Mouse (Mus musculus) hindbrain, embryonic 16.5 days (tissue): Measurements from ENCODE around the gene Stub1. TPM values are rescaled to one million over a fixed set of nuclear protein-coding genes. Genes with fewer than 3 reads are reported as not detected.

Source experiments
- ATAC-seq: fragments of 200-750 bp; cut with Nextera tagmentation; 2 replicates; pipeline ENCODE4 v1.8.0; 2017; ENCODE audit warnings: moderate TSS enrichment, moderate library complexity
- H3K27ac ChIP-seq: fragments of 300-500 bp; sonication (generic); 2 replicates; pipeline ENCODE4 v1.5.1; 2014; ENCODE audit warnings: low read depth, mild to moderate bottlenecking, control low read depth, low read length, moderate library complexity
- H3K27me3 ChIP-seq: fragments of 300-500 bp; sonication (generic); replicated peaks from 2 replicates; pipeline ENCODE4 v1.6.1; 2014; ENCODE audit warnings: low read length; ENCODE audit not compliant: control insufficient read depth, insufficient read depth
- H3K36me3 ChIP-seq: fragments of 300-500 bp; sonication (generic); 2 replicates; pipeline ENCODE4 v1.6.1; 2014; ENCODE audit warnings: mild to moderate bottlenecking, low read length, moderate library complexity, mixed read lengths; ENCODE audit not compliant: control insufficient read depth, insufficient read depth
- H3K4me1 ChIP-seq: fragments of 300-500 bp; sonication (generic); 2 replicates; pipeline ENCODE4 v1.6.1; 2014; ENCODE audit warnings: low read depth, low read length; ENCODE audit not compliant: control insufficient read depth, insufficient read depth
- H3K4me2 ChIP-seq: fragments of 300-500 bp; sonication (generic); 2 replicates; pipeline ENCODE4 v1.6.1; 2014; ENCODE audit warnings: mild to moderate bottlenecking, low read length, control low read depth, moderate library complexity
- H3K4me3 ChIP-seq: fragments of 300-500 bp; sonication (generic); 2 replicates; pipeline ENCODE4 v1.5.1; 2014; ENCODE audit warnings: mild to moderate bottlenecking, low read length, control low read depth, moderate library complexity
- H3K9ac ChIP-seq: fragments of 300-500 bp; sonication (generic); 2 replicates; pipeline ENCODE4 v1.6.1; 2014; ENCODE audit warnings: low read depth, mild to moderate bottlenecking, control low read depth, low read length, moderate library complexity
- H3K9me3 ChIP-seq: fragments of 300-500 bp; sonication (generic); 2 replicates; pipeline ENCODE4 v1.6.1; 2014; ENCODE audit warnings: mild to moderate bottlenecking, low read length, moderate library complexity; ENCODE audit not compliant: control insufficient read depth
- WGBS: fragments of 180-500 bp; shearing (Covaris S2); extraction: QIAGEN DNeasy Blood & Tissue Kit; methylation state at CpG from one replicate; pipeline ENCODE4 v1.1.7; 2014; 5-methylcytosine and 5-hydroxymethylcytosine counted together
- polyA plus RNA-seq: library from polyadenylated mRNA; unstranded; fragments of >200 nt; fragmentation: Nextera tagmentation; extraction: Ambion mirVana; gene quantifications from 2 replicates; pipeline ENCODE4 v1.2.1, GENCODE M21; 2015

Gene Stub1
- polyA plus RNA-seq, 1 experiment from 2014 or later = 428 TPM

GRCm38 (mm10) chr17:25877741-25878610 lies 44.8 kb upstream of the Stub1 start:
- Histone ChIP-seq H3K9me3 (no peaks in the 10 kb centered on the region), H3K4me2 (no peak overlapping the region), H3K27ac (no peak overlapping the region), H3K9ac (no peak overlapping the region), H3K4me1 (peaks cover 26% of the 10 kb centered on the region), H3K27me3 (no peaks in the 10 kb centered on the region), H3K4me3 (no peak overlapping the region), H3K36me3 (peaks cover 15% of the 10 kb centered on the region)
- ATAC-seq = no peak
- 92% methylated on average over 32 of the region's 32 CpGs for WGBS

GRCm38 (mm10) chr17:25877025-25877424 lies 43.8 kb upstream of the Stub1 start:
- Histone ChIP-seq H3K9me3 (no peaks in the 10 kb centered on the region), H3K27me3 (no peaks in the 10 kb centered on the region), H3K36me3 (peaks cover 15% of the 10 kb centered on the region), H3K4me2 (no peak overlapping the region), H3K4me3 (no peak overlapping the region), H3K27ac (no peak overlapping the region), H3K4me1 (peaks cover 26% of the 10 kb centered on the region), H3K9ac (no peak overlapping the region)
- whole genome bisulfite sequencing = 92% methylated on average over 3 of the region's 3 CpGs
- ATAC-seq = no peak

- H3K4me3 ChIP-seq = peak overlapping the region; percentile 86
- peak overlapping the region; percentile 97 for H3K27ac ChIP-seq
- 61% methylated on average over 10 of the region's 10 CpGs for WGBS
- peak overlapping the region; percentile 93 for H3K9ac ChIP-seq
- H3K9me3 ChIP-seq = no peaks in the 10 kb centered on the region
- peaks cover 15% of the 10 kb centered on the region for H3K36me3 ChIP-seq
- peaks cover 26% of the 10 kb centered on the region for H3K4me1 ChIP-seq
- H3K4me2 ChIP-seq = peak overlapping the region; percentile 94
- ATAC-seq = no peak
- H3K27me3 ChIP-seq = no peaks in the 10 kb centered on the region
Observed at GRCm38 (mm10) chr17:25876347-25876915, 43.2 kb upstream of the Stub1 start.

- Histone ChIP-seq H3K9me3 (no peaks in the 10 kb centered on the region), H3K9ac (peak overlapping the region; percentile 93), H3K4me3 (peak overlapping the region; percentile 86), H3K27me3 (no peaks in the 10 kb centered on the region), H3K36me3 (peaks cover 15% of the 10 kb centered on the region), H3K27ac (peak overlapping the region; percentile 97), H3K4me1 (peaks cover 23% of the 10 kb centered on the region), H3K4me2 (peak overlapping the region; percentile 94)
- peak; percentile 93 for ATAC-seq
- under 1% methylated on average over 59 of the region's 59 CpGs for WGBS
Observed at GRCm38 (mm10) chr17:25875171-25876136, 42.2 kb upstream of the Stub1 start.

GRCm38 (mm10) chr17:25874721-25875170 lies 41.5 kb upstream of the Stub1 start, which contains the start of gene Mettl26:
Gene Mettl26, plus strand, starts transcription at chr17:25875074.
- peak; percentile 78 for ATAC-seq

GRCm38 (mm10) chr17:25874148-25874720 lies 41.0 kb upstream of the Stub1 start:
- Histone ChIP-seq H3K36me3 (peaks cover 11% of the 10 kb centered on the region), H3K27ac (peak overlapping the region; percentile 97), H3K9ac (peak overlapping the region; percentile 73), H3K4me2 (peak overlapping the region; percentile 94), H3K9me3 (no peaks in the 10 kb centered on the region), H3K4me1 (peaks cover 21% of the 10 kb centered on the region), H3K4me3 (peak overlapping the region; percentile 86), H3K27me3 (no peaks in the 10 kb centered on the region)
- 4% methylated on average over 14 of the region's 14 CpGs for WGBS
- no peak for ATAC-seq

More at GRCm38 (mm10) chr17:25874721-25875170, 41.5 kb upstream of the Stub1 start, which contains the start of gene Mettl26:
- peak within 1 kb of the TSS; percentile 86 for H3K4me3 ChIP-seq
- H3K4me2 ChIP-seq = peak within 1 kb of the TSS; percentile 94
- peaks cover 21% of the 10 kb centered on the region for H3K4me1 ChIP-seq
- H3K27ac ChIP-seq = peak within 1 kb of the TSS; percentile 97
- H3K9ac ChIP-seq = peak within 1 kb of the TSS; percentile 93
- peaks cover 15% of the 10 kb centered on the region for H3K36me3 ChIP-seq
- under 1% methylated on average over 25 of the region's 25 CpGs for WGBS
- no peaks in the 10 kb centered on the region for H3K9me3 ChIP-seq
- no peaks in the 10 kb centered on the region for H3K27me3 ChIP-seq

GRCm38 (mm10) chr17:25873405-25874147 lies 40.4 kb upstream of the Stub1 start:
- Histone ChIP-seq H3K9ac (peak overlapping the region; percentile 73), H3K36me3 (peaks cover 8% of the 10 kb centered on the region), H3K27me3 (no peaks in the 10 kb centered on the region), H3K4me3 (peak overlapping the region; percentile 86), H3K27ac (peak overlapping the region; percentile 97), H3K9me3 (no peaks in the 10 kb centered on the region), H3K4me2 (peak overlapping the region; percentile 94), H3K4me1 (peaks cover 25% of the 10 kb centered on the region)
- ATAC-seq = no peak
- 78% methylated on average over 11 of the region's 11 CpGs for WGBS

- no peaks in the 10 kb centered on the region for H3K9me3 ChIP-seq
- no peak for ATAC-seq
Observed at GRCm38 (mm10) chr17:25872676-25873075, 39.5 kb upstream of the Stub1 start.

More at GRCm38 (mm10) chr17:25872676-25873075, 39.5 kb upstream of the Stub1 start:
- Histone ChIP-seq H3K9ac (no peak overlapping the region), H3K27ac (no peak overlapping the region), H3K4me1 (peaks cover 30% of the 10 kb centered on the region), H3K4me3 (no peak overlapping the region), H3K4me2 (no peak overlapping the region), H3K27me3 (no peaks in the 10 kb centered on the region), H3K36me3 (no peaks in the 10 kb centered on the region)
- 85% methylated on average over 3 of the region's 3 CpGs for WGBS
